Mouse (Mus musculus): ENCODE data around the gene Cda. TPM values are rescaled to one million over a fixed set of nuclear protein-coding genes. Genes with fewer than 3 reads are reported as not detected.
A peak's percentile ranks its signal among the peaks of the same experiment; 100 is the strongest.

Cda gene
- total RNA-seq, 2 experiments from 2014 or later = 0.56 to 1.2 TPM

- intact Hi-C loops (cut with DNase I) = no loop called here
- TF ChIP-seq CTCF (IDR thresholded peaks at IDR 0.05) = no peak
- no peak for DNase-seq
- H3K27ac ChIP-seq = peak overlapping the region; percentile 99
- H3K4me3 ChIP-seq = peak overlapping the region; percentile 97; the same call in 1 of the 2 replicates
Measured at GRCm38 (mm10) chr4:138324451-138324850, 43.3 kb downstream of the Cda start.

DNA sequence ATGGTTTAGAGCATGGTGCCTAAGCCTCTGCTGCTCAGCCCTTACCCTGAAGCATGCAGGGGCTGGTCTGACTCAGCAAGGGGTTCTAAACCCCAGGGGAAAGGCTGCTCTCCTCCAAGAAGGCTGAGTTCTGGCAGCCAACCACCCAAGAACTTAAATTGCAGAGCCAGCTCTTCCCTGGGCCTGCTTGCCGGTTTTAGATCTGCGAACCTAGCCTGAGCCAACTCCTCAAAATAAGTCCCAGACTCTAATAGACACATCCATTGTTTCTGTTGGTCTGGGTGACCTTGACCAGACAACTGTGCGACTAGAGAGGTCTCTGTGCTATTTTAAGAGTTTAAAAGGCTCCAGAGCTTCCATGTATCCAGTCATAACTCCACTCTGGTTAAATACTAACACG, 44.0 kb downstream of the Cda start:
- no peak for TF ChIP-seq CTCF (IDR thresholded peaks at IDR 0.05)
- H3K4me3 ChIP-seq = peak overlapping the region; percentile 54
- peak overlapping the region; percentile 99 for H3K27ac ChIP-seq
- DNase-seq = peak; percentile 62
- intact Hi-C loops (cut with DNase I) = no loop called here

DNA sequence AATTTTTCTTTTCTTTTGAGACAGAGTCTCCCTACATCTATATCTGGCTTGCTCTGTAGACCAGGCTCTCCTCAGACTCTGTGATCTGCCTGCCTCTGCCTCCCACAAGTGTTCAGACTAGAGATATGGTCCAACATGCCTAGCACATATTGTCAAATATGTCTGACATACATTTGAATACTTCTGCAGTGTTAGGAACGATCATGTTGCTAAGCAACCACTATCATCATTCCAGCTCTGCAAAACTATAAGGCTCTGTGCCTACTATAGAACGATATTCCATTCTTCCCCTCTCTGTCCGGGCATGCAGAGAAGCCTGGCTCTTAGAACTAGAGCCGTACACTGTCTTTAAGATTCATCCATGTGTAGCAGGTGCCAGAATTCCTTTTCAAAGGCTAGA, 45.1 kb downstream of the Cda start:
- intact Hi-C loops (cut with DNase I) = no loop called here
- DNase-seq = no peak

GRCm38 (mm10) chr4:138321488-138321887, 46.3 kb downstream of the Cda start:
- TF ChIP-seq CTCF (IDR thresholded peaks at IDR 0.05) = no peak
- no peak overlapping the region for H3K4me3 ChIP-seq
- intact Hi-C loops (cut with DNase I) = no loop called here
- H3K27ac ChIP-seq = peak overlapping the region; percentile 99
- DNase-seq = peak; percentile 43

More for the DNA sequence above, 45.1 kb downstream of the Cda start:
- H3K27ac ChIP-seq = peak overlapping the region; percentile 99
- H3K4me3 ChIP-seq = peak overlapping the region; percentile 22; the same call in 1 of the 2 replicates
- no peak for TF ChIP-seq CTCF (IDR thresholded peaks at IDR 0.05)

DNA sequence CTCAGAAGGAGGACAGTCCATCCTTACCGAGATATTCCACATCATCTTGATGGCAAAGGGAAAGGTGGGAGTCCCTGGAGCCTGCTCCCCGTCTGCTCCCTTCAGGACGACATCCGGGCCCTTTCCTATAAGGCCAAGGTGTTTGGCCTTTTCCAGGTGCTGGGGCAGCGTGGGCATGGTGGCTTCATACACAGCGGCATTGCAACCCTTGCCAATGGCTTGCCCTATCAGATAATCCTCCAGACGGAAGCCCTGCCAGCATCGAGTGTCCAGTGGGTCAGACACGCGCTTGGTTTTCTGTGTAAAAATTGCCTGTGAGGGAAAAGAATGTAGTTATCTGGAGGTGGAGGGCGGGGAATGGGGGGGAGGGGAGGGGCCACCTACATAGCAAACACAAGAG, 47.1 kb downstream of the Cda start:
- peak overlapping the region; percentile 99 for H3K27ac ChIP-seq
- intact Hi-C loops (cut with DNase I) = no loop called here
- TF ChIP-seq CTCF (IDR thresholded peaks at IDR 0.05) = no peak
- no peak overlapping the region; the same call in 1 of the 2 replicates for H3K4me3 ChIP-seq
- peak; percentile 37 for DNase-seq

DNA sequence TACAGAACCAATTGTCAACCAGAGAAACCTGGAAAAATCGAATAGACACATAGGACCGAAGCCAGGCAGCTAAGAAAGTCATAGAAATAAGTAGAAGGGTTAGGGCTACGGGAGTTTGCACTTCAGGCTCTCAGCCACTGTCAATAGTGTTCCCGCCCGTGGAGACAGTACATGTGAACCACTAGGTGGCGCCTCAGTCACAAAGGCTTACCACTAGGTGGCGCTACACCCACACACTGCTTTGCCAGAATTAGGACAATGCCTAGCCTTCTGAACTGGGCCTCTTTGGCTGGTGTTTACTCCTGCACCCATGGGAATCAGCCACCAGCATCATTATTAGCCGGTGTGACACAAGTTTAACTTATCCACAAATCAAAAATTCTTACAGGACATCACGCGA, 48.3 kb downstream of the Cda start:
- no peak; the same call in 1 of the 2 replicates for TF ChIP-seq CTCF (IDR thresholded peaks at IDR 0.05)
- no peak overlapping the region for H3K4me3 ChIP-seq
- peak; percentile 82 for DNase-seq
- peak overlapping the region; percentile 99 for H3K27ac ChIP-seq
- intact Hi-C loops (cut with DNase I) = loop anchor here (2.0 kb wide), 2 partner anchors 59 to 107 kb away; no protein-coding TSS in a partner anchor

GRCm38 (mm10) chr4:138318509-138319266, 49.1 kb downstream of the Cda start:
- H3K4me3 ChIP-seq = no peak overlapping the region
- intact Hi-C loops (cut with DNase I) = loop anchor here (2.0 kb wide), 2 partner anchors 60 to 108 kb away; no protein-coding TSS in a partner anchor
- DNase-seq = peak; percentile 60
- H3K27ac ChIP-seq = 0 out of 2 replicates have a peak overlapping the region, but pooled peaks have one; percentile 99
- peak; percentile 94 for TF ChIP-seq CTCF (IDR thresholded peaks at IDR 0.05)

DNA sequence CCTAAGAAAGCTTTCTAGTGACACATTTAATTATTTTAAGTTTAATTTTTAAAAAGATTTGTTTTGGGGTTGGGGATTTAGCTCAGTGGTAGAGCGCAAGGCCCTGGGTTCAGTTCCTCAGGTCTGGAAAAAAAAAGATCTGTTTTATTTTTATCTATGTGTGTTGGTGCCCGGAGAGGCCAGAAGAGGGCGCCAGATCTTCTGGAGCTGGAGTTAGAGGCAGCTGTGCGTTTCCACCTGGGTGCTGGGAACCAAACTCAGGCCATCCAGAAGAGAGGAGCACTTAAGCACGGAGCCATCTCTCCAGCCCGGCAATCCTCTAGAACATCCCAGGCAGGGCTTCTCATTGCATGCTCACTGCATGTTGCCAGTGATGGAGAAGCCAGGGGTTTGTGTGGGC, 51.4 kb downstream of the Cda start:
- TF ChIP-seq CTCF (IDR thresholded peaks at IDR 0.05) = peak; percentile 43
- intact Hi-C loops (cut with DNase I) = no loop called here
- DNase-seq = no peak
- no peak overlapping the region for H3K4me3 ChIP-seq
- no peak overlapping the region for H3K27ac ChIP-seq

GRCm38 (mm10) chr4:138315781-138316180, 52.0 kb downstream of the Cda start:
- intact Hi-C loops (cut with DNase I) = no loop called here
- TF ChIP-seq CTCF (IDR thresholded peaks at IDR 0.05) = peak; percentile 61

GRCm38 (mm10) chr4:138313795-138314194, 54.0 kb downstream of the Cda start:
- no peak for TF ChIP-seq CTCF (IDR thresholded peaks at IDR 0.05)
- DNase-seq = no peak
- intact Hi-C loops (cut with DNase I) = no loop called here
- Histone ChIP-seq H3K27ac (no peak overlapping the region), H3K4me3 (no peak overlapping the region)

More at GRCm38 (mm10) chr4:138315781-138316180, 52.0 kb downstream of the Cda start:
- no peak overlapping the region for H3K4me3 ChIP-seq
- DNase-seq = no peak
- no peak overlapping the region for H3K27ac ChIP-seq

GRCm38 (mm10) chr4:138313021-138313420, 54.8 kb downstream of the Cda start:
- TF ChIP-seq CTCF (IDR thresholded peaks at IDR 0.05) = no peak
- intact Hi-C loops (cut with DNase I) = no loop called here

GRCm38 (mm10) chr4:138312105-138312504, 55.7 kb downstream of the Cda start:
- Histone ChIP-seq H3K27ac (no peak overlapping the region), H3K4me3 (no peak overlapping the region)
- no peak for TF ChIP-seq CTCF (IDR thresholded peaks at IDR 0.05)
- no peak for DNase-seq
- intact Hi-C loops (cut with DNase I) = no loop called here

More at GRCm38 (mm10) chr4:138313021-138313420, 54.8 kb downstream of the Cda start:
- Histone ChIP-seq H3K27ac (no peak overlapping the region), H3K4me3 (no peak overlapping the region)
- no peak for DNase-seq

GRCm38 (mm10) chr4:138311595-138311994, 56.2 kb downstream of the Cda start:
- DNase-seq = peak; percentile 64
- TF ChIP-seq CTCF (IDR thresholded peaks at IDR 0.05) = peak; percentile 82
- Histone ChIP-seq H3K27ac (no peak overlapping the region), H3K4me3 (no peak overlapping the region)
- intact Hi-C loops (cut with DNase I) = no loop called here
